Mouse (Mus musculus) T-helper 2 cell (primary cell): ENCODE results near the gene Lpo.
"Not testable (repeated sequence)": the region's sequence is repeated elsewhere in the genome, so short reads cannot be mapped to it uniquely, and the experiment has no call there.

Experiments used
- in situ Hi-C: fragments of 300-600 bp; cut with MboI, MseI; formaldehyde crosslinking; loops from one replicate; pipeline ENCODE4 v1.15.1; 2025; ENCODE audit warnings: high pct_unique_total_duplicates

Lpo gene

GRCm38 (mm10) chr11:87828239-87828900, at the start of gene Lpo:
Gene Lpo (minus strand): TSS chr11:87828289.
- in situ Hi-C loops, result no loop called here

- in situ Hi-C loops, result no loop called here
These were observed 47.3 kb upstream of the Lpo start, which contains the start of gene Epx for GRCm38 (mm10) chr11:87875436-87875835. Gene Epx (minus strand): TSS chr11:87875536.

- in situ Hi-C loops, result no loop called here
These were observed 43.7 kb upstream of the Lpo start for GRCm38 (mm10) chr11:87871766-87872165.

DNA sequence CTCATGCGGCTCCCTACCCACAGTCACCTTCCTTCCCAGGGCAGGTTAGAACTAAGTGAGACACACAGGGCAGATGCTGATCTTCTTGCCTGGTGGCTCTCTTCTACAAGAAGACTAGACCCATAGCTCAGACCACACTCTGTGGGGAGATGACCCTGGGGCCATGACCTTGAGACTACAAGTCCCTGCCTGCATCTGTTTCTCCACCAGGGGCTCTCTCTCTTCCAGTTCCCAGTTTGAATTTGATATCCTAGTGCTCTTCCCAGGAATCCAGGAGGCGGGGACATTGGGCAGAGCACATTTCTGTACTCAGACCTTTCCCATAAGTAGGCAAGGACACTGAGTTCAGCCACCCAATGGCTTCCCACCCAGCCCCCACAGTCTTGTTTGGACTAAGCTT, 42.0 kb upstream of the Lpo start:
- in situ Hi-C loops, result no loop called here

- in situ Hi-C loops, result not testable (repeated sequence)
These were observed 38.8 kb upstream of the Lpo start for GRCm38 (mm10) chr11:87866891-87867290.

GRCm38 (mm10) chr11:87862805-87863204, 34.7 kb upstream of the Lpo start:
- in situ Hi-C loops, result no loop called here

GRCm38 (mm10) chr11:87860426-87860825, 32.3 kb upstream of the Lpo start:
- in situ Hi-C loops, result no loop called here

DNA sequence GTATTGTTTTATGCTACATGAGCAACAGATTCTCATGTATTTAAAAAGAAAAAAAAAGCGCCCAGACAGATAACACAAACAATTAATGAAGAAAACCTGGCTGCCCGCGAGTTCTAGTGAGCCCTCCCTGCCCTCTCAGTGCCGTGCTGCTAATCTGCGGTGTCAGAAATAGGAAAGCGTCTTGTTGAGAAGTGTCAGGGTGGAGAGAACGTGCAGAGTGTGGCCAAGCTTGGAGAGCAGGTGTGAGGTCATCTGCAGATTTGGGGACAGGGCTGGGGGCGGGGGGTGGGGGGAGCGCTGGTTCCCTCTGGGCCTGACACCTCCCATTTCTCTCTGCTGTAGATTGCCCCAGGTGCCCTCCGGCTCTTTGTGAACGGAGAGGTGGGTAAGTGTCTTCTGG, 31.2 kb upstream of the Lpo start:
- in situ Hi-C loops, result no loop called here

GRCm38 (mm10) chr11:87854550-87854949, 26.5 kb upstream of the Lpo start:
- in situ Hi-C loops, result no loop called here

GRCm38 (mm10) chr11:87853597-87853954, 25.5 kb upstream of the Lpo start:
- in situ Hi-C loops, result no loop called here

DNA sequence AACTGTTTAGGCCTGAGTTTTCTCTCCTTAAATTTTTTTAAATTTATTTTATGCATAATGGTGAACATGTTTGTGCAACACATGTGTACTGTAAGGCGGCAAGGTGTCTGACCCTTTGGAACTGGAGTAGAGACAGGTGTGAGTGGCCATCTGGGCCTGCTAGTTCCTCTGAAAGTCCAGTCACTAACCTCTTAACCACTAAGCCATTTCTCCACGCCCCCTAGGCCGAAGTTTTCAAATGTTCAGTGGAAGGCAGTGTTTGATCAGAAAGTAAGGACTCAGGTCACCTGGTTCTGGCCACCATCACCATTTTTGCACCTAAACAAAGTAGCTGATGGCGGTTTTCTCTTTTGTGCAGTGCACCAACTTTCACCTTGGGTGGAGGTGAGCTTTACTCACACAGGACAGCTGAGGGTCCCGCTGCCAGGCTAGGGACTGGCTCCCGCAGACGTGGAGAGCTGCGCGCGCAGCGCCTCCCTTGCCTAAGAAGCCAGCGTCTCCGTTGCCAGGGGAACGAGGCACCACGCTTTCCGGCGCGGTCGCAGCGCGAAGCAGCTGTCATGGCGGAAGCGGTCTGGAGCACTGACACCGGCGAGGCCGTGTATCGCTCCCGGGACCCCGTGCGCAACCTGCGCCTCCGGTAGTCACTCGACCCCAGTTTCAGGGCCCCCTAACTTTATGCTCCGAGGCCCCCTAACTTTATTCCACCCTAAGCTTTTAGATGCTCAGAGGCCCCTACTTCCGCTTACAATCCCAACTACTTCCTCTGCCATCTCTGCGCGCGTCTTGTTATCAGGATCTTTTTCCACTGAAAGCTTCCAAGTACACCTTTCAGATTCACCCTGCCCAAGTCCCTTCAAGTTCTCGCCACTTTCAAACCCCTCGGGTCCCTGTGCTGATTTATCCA, 24.9 kb upstream of the Lpo start, which contains the start of gene Mks1:
Gene Mks1 (plus strand): TSS at position 526 of the 907 bp plus-strand sequence.
- in situ Hi-C loops, result no loop called here

GRCm38 (mm10) chr11:87847884-87848283, 19.8 kb upstream of the Lpo start:
- in situ Hi-C loops, result no loop called here

GRCm38 (mm10) chr11:87846968-87847600, 19.0 kb upstream of the Lpo start:
- in situ Hi-C loops, result no loop called here

DNA sequence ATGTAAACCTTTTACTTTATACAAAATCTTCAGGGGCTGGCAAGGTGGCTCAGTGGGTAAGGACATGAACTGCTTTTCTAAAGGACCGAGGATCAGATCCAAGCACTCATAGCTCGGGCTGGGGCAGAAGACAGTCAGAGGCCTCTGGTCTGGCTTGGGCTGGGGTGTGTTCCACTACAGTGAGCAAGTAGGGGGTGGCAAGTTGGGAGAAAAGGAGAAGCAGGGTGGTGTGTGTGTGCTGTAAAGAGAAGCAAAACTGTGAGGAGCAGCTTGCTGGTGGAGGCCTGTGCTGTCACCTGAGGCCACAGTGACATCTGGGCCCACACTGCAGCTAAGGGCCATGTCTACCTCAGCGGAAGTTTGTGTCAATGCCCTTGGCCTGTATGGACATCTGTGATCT, 13.3 kb upstream of the Lpo start:
- in situ Hi-C loops, result no loop called here

DNA sequence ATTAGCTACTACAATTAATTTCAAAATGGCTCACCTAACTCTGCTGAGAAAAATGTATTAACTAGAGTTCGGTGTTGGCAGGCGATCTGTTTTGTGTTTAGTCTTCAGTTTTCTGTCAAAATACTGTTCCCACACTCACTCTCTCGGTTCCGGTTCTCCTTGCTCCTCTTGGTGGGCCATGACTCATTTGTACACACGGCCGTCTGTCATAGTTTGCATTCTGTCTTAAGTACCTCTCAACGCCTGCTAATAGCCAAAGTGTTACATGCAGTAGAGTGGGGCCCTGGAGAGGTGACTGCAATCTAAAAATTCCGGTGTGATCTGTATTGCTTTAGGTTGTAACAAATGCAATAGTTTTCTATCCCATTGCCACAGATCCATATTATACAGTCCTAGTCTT, 12.6 kb upstream of the Lpo start:
- in situ Hi-C loops, result no loop called here

DNA sequence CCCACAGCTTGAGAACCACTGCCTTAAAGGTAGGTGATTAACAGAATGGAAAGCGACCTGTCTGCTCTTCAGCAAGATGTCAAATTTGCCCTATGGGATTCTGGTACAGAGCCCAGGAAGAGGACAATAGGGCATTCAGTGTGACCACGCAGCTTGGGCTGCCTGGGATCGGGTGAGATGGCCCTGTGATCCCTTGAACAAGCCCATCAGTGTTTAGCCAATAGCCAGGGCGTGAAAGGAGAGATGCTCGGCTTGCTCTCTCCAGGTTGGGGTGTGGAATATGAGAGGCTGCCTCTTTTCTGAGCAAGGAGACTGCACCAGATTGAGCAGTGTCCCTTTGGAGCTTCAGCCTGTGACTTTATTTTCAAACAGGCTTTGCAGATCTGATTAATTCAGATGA, 6.6 kb downstream of the Lpo start:
- in situ Hi-C loops, result no loop called here

DNA sequence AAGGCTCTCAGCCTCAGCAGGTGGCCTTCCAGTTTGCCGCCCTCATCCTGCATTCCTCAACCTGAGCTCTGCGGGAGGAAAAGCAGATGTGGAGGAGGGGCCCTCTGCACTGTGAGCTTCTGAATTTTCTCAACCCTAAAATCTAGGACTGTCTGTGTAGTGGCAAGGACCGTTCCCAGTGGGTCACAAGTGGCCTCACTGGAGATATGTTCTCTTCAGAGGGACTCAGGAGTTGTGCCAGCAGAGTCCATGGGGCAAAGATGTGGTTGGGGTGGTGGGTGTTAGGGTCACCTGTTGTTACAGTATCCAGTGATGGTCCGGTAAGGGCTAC, 10.7 kb downstream of the Lpo start:
- in situ Hi-C loops, result no loop called here

DNA sequence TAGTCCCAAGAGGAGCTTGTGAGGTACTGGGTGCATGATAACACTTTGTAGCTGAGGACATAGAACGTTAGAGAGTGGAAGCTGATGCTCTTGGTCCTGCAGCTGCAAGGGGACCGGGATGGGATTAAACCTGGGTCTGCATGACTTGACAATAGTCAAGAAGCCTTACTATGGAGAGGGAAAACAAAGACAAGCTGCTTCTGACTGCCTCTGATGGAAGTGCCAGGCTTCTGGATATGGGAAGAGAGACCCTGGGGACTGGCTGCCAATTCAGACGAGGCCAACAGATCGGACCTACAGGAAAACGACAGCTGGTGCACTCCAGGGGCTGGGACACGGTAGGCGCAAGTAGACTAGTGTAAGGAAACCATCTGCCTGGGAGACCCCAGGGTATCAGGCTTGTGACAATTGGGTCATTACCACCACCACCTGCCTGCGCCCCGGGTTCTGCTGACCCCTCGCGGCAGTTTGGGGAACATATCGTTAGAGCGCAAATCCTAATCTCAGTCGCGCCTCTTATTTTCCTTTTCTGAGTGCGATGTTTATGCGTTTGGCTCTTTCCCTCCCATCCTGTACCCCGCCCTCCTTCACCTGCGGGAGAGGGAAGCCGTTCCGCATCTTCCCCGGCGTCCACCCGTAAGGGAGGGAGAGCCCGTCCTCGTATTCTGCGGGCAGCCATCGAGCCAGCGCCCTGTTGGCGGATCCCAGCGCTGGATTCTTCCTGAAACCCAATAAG, 11.2 kb downstream of the Lpo start:
- in situ Hi-C loops, result no loop called here

DNA sequence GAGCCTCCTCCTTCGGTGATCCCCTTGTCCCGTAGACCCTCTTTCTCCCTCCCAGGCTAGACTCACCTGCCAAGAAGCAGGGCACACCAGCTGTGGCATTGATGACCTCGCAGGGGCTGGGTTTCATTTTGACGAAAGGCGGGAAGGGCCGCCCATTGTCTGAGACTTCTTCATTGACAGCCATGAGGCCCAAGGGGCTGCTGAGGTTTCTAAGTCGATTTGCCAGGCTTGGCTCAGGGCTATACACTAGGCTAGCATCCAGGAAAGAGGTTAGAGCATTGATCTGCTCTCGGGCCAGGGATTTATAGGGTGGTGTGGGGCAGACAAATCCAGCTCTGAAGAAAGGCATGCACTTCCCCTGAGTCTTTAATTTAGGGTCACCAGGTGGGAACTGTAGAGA, 13.3 kb downstream of the Lpo start:
- in situ Hi-C loops, result no loop called here

DNA sequence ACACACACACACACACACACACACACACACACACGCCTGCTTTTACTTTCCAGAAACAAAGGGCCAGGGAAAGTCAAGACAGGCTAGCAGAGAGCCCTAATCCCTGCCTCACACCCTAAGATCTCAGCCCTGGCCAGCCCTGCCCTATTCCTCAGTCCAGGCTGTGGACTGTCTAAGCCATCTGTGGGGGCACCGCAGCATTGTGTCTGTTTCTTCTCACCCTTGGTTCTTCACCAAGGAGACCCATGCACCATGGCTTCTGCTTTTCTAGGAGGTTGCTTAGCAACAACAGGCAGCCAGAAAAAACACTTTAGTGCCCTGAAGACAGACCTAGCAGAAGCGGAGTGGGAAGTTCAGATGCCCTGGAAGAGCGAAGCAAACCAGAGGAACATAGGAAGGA, 16.7 kb downstream of the Lpo start:
- in situ Hi-C loops, result no loop called here

- in situ Hi-C loops, result no loop called here
These were observed 19.9 kb downstream of the Lpo start for GRCm38 (mm10) chr11:87808236-87808635.

DNA sequence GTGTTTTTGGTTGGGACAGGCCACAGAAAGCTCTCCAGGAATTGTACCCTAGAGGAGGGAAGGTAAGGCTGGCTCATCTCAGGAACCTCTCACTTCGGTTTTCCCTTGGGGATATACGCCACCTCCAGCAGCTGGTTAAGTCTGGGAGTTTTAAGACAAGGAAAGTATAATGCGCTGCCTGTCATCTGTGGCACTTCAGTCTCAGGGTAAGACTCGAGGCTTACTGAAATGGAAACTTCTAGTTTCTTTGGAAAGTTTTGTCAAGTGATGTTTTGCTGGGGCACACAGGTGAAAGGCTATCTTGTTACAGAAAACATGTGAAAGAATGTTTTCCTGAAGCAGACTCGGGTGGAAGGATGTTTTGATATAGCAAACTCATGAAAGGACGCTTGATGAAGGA, 20.7 kb downstream of the Lpo start:
- in situ Hi-C loops, result no loop called here
